Mouse (Mus musculus) layer of hippocampus, adult 18-20 months (tissue): ENCODE results near the gene Rmdn3. TPM values are rescaled to one million over a fixed set of nuclear protein-coding genes. Genes with fewer than 3 reads are reported as not detected.

Source experiments
- DNase-seq, 2 experiments: peaks; one replicate each; pipeline ENCODE4 v3.0.0; 2022; ENCODE audit warnings: low spot score in 2 of 2
- total RNA-seq, 2 experiments: library from RNA; stranded (reverse); gene quantifications; 2 replicates each; pipeline ENCODE4 v1.2.3; 2021

The Rmdn3 gene
- total RNA-seq, 2 experiments from 2014 or later: 54.7 to 55.5 TPM

- DNase-seq: no peak
Measured at GRCm38 (mm10) chr2:119170282-119170681, 13.4 kb upstream of the Rmdn3 start.

DNA sequence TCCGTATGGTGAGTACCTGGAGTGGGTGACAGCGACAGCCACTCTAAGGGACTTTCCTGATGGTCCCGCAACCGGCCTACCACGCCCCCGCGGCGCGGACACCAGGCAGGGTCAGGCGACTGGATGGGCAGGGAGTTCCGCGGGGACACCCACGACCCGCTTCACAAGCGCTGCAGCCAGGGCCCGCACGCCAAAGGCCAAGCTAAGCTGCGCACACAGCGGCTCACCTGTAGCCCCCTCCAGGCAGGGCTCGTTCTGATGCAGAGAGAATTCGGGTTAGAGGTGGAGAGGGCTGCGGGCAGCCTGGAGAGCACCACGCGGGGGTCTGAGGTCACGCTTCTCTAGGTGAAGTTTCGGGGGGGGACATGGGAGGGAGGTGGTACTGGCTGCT is 11.0 kb upstream of the Rmdn3 start:
- DNase-seq: no peak

DNA sequence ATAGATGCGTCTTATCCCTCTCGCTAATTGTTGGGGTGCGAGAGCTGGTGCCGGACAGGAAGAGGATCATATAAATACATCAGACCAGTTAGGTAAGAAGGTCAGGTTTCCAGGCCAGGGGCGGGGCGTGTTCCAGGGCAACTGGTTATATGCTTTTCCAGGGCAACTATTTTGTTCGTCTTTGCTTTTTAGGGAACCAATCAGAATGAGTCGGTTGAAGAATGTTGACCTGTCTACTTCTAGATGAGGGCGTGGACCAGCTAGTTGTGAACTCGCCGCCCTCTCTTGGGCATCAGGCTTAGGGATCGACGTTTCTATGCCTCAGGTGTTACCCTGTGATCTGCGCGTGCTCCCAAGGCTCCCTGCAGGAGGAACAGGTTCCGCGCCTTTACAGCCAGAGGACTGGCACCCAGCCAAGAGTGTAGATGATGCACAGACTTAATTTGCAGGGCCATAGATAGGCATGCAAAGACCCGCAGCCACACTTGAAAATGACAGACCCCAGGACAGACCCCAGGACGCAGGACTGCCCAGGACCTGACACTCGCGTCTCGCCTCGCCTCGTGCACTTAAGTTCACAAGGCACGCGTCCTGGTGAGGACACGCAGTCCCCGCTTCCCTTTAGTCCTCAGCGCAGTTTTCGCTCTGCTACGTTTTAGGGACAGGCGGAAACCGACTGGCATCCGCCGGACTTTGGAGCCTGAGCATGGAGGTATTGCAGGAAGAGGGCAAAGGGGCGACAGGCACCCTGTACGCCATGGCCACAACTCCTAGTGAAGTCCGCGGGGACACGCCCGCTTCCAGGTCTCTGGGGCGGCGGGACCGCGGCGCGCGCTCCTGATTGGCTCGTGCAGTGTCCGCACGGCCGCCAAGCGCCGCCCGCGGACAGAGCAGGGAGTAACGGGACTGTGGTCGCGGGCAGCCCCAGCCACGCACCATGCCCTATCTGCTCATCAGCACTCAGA is 10.3 kb upstream of the Rmdn3 start, which contains the start of gene Gchfr:
Gene Gchfr, plus strand, starts transcription at position 873 of the 965 bp plus-strand sequence.
- DNase-seq: peak in 1 of 2 experiments; percentile 29

- no peak for DNase-seq
Measured at GRCm38 (mm10) chr2:119165401-119165800, 8.6 kb upstream of the Rmdn3 start.

DNA sequence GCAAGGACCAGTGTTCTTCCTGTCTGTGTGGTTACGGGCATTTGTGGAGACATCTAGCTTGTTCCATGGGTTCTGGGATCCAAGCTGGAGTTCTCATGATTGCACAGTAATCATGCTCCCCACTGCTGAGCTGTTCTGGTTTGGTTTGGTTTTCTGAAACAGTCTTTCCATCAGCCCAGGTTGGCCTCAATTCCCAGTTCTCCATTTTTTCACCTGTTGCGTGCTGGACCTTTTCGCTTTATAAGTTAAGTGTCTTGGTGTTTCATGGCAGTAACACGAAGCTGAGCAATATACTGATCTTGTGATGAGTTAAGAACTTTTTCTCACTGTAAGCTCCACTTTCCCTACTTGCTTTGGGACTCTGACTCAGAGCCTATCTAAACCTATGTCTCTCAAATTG is 7.2 kb upstream of the Rmdn3 start:
- no peak for DNase-seq

- DNase-seq: no peak
Measured at GRCm38 (mm10) chr2:119163135-119163534, 6.3 kb upstream of the Rmdn3 start.

GRCm38 (mm10) chr2:119161247-119161646 is 4.4 kb upstream of the Rmdn3 start:
- no peak for DNase-seq

DNA sequence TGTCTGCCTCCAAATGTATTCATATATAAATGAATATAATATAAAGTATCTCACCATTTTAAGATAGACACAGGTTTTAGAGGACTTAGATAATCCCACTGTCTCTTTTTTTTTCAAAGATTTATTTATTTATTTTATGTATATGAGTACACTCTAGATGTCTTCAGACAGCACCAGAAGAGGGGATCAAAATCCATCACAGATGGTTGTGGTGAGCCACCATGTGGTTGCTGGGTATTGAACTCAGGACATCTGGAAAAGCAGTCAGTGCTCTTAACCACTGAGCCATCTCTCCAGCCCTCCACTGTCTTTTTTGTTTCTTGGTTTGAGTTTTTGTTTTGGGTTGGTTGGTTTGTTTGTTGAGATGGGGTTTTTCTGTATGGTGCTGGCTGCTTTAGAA is 1.0 kb upstream of the Rmdn3 start:
- DNase-seq: no peak

DNA sequence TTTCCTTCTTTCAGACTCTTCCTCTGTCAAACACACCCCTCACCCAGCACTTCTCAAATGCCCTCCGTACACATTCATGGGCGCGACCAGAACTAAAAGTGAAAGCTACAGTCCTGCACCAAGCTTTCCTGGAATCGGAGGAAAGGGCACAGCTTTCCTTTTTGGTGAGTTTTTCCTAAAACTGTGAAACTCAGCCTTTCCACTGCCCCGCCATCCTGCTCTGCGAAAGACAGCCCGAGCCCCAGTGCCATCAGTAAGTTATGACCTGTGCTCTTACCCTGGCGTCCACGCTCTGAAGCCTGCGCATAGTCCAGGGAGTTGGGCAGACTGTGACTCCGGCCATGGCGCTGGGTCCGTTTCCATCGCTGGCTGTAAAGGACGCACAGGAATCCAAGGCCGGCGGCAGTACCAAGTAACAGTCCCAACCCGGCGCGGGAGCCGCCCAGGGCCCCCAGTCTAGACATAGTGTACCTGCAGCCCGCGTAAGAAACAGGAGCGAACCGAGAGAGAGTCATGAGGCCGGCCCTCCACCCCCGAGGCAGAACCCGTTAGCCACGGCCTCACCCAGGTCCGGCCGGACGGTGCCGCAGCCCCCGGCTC is 653 bp downstream of the Rmdn3 start:
- DNase-seq: no peak

DNA sequence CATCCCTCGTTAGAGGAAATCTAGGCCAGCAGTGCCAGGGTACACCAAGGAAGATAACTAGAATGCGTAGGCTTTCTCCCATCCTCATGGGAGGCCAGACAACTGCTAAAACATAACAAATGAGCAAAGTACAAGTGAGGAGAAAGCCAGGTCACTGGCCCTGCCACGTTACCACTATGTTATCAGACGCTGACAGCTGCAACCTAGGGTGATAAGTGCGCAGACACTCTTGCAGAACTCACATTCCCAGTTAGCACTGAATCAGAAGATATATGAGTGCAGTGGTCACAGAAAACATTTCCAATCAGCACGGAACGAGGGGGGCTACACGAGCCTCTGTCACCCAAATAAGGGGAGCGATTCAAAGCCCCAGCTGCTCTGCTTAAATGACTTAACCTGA is 1.4 kb downstream of the Rmdn3 start:
- no peak for DNase-seq

GRCm38 (mm10) chr2:119154683-119155082 is 2.2 kb downstream of the Rmdn3 start:
- DNase-seq: no peak

DNA sequence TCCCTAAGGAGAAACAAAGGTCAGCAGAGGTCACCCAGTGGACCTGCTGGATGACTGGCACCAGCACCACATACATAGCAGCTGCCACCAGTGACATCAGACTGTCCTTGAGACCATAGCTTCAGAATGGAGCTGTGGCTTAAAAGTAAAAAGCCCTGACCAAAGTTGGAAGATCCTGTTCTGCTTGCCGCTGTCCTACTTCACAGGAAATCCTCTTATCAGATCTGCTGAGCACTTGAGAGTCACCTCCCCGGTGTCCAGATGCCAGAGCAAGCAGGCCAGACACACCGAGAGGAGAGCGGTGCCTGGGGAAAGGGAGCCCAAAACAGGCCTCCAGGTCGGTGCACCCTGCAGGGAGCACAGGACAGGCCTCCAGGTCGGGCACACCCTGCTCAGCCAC is 4.6 kb downstream of the Rmdn3 start:
- DNase-seq: no peak

GRCm38 (mm10) chr2:119147775-119148174 is 9.1 kb downstream of the Rmdn3 start:
- DNase-seq: no peak

DNA sequence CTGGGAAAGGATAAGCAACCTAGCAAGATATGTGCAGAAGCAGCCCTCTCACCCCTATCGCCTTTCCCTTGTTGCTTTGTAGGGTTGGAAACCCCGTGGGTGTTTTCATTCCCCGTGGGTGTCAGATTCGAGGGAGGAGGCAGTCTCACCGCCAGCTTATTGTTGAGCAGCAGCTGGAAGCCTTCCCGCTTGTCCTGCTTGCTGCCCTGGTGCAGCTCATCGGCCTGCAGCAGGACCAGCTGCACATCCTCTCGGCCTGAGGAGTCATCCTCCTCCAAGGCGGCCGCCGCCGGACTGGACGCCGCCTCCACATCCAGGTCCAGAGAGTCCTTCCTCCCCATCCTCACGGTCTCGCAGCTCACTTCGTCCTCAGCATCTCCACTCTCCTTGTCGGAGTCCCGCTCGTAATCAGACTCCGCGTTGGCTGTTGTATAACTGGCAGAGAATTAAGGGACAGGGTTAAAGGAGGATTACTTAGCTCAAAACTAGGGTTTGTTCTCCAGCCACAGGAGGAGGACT is 9.6 kb downstream of the Rmdn3 start:
- DNase-seq: no peak

DNA sequence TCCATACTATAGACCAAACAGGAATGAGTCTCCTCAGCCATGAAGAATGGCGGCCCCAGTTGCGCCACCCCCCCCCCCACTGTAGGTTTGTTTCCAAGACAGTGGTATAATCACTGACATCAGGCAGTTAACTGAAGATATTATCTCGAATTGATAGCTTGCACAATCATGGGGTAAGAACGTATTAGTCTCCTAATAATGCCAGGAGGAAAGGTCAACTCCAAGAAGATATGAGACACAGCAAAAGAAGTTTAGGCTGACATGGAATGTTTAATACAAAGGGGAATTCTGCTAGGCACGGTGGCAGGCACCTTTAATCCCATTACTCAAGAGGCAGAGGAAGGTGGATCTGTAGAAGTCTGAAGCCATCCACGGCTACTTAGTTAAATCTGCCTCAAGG is 10.4 kb downstream of the Rmdn3 start:
- no peak for DNase-seq

GRCm38 (mm10) chr2:119145199-119145598 is 11.6 kb downstream of the Rmdn3 start:
- no peak for DNase-seq

- no peak for DNase-seq
Measured at GRCm38 (mm10) chr2:119136346-119136898, 20.4 kb downstream of the Rmdn3 start.

GRCm38 (mm10) chr2:119113121-119113925 is 43.5 kb downstream of the Rmdn3 start:
- no peak for DNase-seq

- DNase-seq: peak; percentile 81 to 90
Measured at GRCm38 (mm10) chr2:119112438-119113112, 44.3 kb downstream of the Rmdn3 start, which contains the start of gene Rad51. Gene Rad51 (plus strand): TSS chr2:119112793.

GRCm38 (mm10) chr2:119111060-119111459 is 45.8 kb downstream of the Rmdn3 start:
- no peak for DNase-seq
